8 mouse cellular contexts compared by ENCODE assay signal in the genomic region with DNA sequence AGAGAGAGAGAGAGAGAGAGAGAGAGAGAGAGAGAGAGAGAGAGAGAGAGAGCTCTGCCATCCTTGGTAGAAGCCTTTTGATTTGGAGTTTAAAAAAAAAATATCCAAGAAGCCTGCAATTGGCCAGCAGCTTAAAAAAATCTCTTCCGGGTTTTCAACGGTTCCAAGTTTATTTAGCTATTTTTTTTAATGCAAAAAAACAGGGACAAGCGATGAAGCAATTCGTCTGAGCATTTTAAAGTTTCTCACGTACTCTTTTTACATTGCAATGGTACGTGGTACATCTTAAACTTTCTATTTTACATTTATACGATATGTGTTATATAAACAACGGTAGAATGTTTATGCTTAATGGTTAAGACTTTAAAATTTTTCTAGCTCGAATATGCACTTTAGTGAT. TPM values are rescaled to one million over a fixed set of nuclear protein-coding genes. Genes with fewer than 3 reads are reported as not detected.
DNase-seq lines count a peak whose midpoint lies in the region; ATAC-seq and TF ChIP-seq lines count a peak whose summit lies in the region.

A gene (plus strand): TSS at position 94 of the 400 bp plus-strand sequence.

- ATAC-seq in CD4-positive, CD25-positive, alpha-beta regulatory T cell, adult 4 months = peak; percentile 7
- ATAC-seq in limb, embryonic 14.5 days (ENCODE audit: low FRiP score, low read depth) = no peak
- ATAC-seq in stomach, embryonic 14.5 days (ENCODE audit: insufficient number of reproducible peaks, insufficient read depth, low FRiP score, low read depth) = no peak

- H3K9ac ChIP-seq in limb, embryonic 14.5 days (ENCODE audit: low read depth, low read length, severe bottlenecking) = peak within 1 kb of the TSS; percentile 38
- peak within 1 kb of the TSS; percentile 22; the same call in 1 of the 2 replicates for H3K9ac ChIP-seq in stomach, embryonic 14.5 days (replicated peaks; ENCODE audit: low read depth, low read length)

- H3K27ac ChIP-seq in forebrain, embryonic 10.5 days = peak within 1 kb of the TSS; percentile 91
- H3K27ac ChIP-seq in limb, embryonic 14.5 days (replicated peaks; ENCODE audit: low read depth, low read length) = peak within 1 kb of the TSS; percentile 94
- peak within 1 kb of the TSS; percentile 96 for H3K27ac ChIP-seq in stomach, embryonic 14.5 days (ENCODE audit: low read length)

- peaks cover 59% of the 10 kb centered on the region for H3K27me3 ChIP-seq in forebrain, embryonic 10.5 days (ENCODE audit: poor library complexity, severe bottlenecking)
- no peaks in the 10 kb centered on the region for H3K27me3 ChIP-seq in limb, embryonic 14.5 days (ENCODE audit: control insufficient read depth, insufficient read depth, low read length)
- H3K27me3 ChIP-seq in stomach, embryonic 14.5 days (ENCODE audit: control insufficient read depth, insufficient read depth, low read length) = no peaks in the 10 kb centered on the region

- peak within 1 kb of the TSS; percentile 63 for H3K4me2 ChIP-seq in limb, embryonic 14.5 days (replicated peaks; ENCODE audit: low read depth, low read length, severe bottlenecking)
- peak within 1 kb of the TSS; percentile 48 for H3K4me2 ChIP-seq in stomach, embryonic 14.5 days (replicated peaks; ENCODE audit: low read depth, low read length)

- TF ChIP-seq POLR2A in limb, embryonic 14.5 days (IDR thresholded peaks at IDR 0.05; ENCODE audit: borderline replicate concordance, extremely low read depth, insufficient read depth, insufficient read length) = no peak

- H3K4me1 ChIP-seq in forebrain, embryonic 10.5 days = peaks cover 48% of the 10 kb centered on the region
- H3K4me1 ChIP-seq in limb, embryonic 14.5 days (ENCODE audit: control insufficient read depth, insufficient read depth, low read length) = peaks cover 24% of the 10 kb centered on the region
- H3K4me1 ChIP-seq in stomach, embryonic 14.5 days (ENCODE audit: control insufficient read depth, insufficient read depth, low read length) = peaks cover 12% of the 10 kb centered on the region; the same call in 1 of the 2 replicates

- WGBS in forebrain, embryonic 10.5 days = under 1% methylated on average over 9 of the region's 9 CpGs
- under 1% methylated on average over 9 of the region's 9 CpGs for WGBS in limb, embryonic 14.5 days
- 0% methylated on average over 9 of the region's 9 CpGs for WGBS in stomach, embryonic 14.5 days

- no peaks in the 10 kb centered on the region for H3K9me3 ChIP-seq in forebrain, embryonic 10.5 days
- H3K9me3 ChIP-seq in limb, embryonic 14.5 days (ENCODE audit: control insufficient read depth, low read length) = no peaks in the 10 kb centered on the region
- H3K9me3 ChIP-seq in stomach, embryonic 14.5 days (ENCODE audit: control insufficient read depth, low read depth, low read length) = no peaks in the 10 kb centered on the region

- H3K4me3 ChIP-seq in forebrain, embryonic 10.5 days = peak within 1 kb of the TSS; percentile 61
- H3K4me3 ChIP-seq in limb, embryonic 14.5 days (replicated peaks; ENCODE audit: low read length) = peak within 1 kb of the TSS; percentile 44
- peak within 1 kb of the TSS; percentile 38 for H3K4me3 ChIP-seq in stomach, embryonic 14.5 days (ENCODE audit: low read depth, low read length)

- DNase-seq in heart, adult 18-20 months = peak in 1 of 2 experiments; percentile 37
- DNase-seq in heart, adult 11 months = no peak
- no peak for DNase-seq in forebrain, embryonic 10.5 days (ENCODE audit: extremely low spot score, low spot score)
- no peak for DNase-seq in heart, postnatal 4 days
- peak; percentile 77 for DNase-seq in limb, embryonic 14.5 days (ENCODE audit: low spot score)
- no peak for DNase-seq in right cerebral cortex, postnatal 36 days (ENCODE audit: low spot score in 2 of 2)

- no peaks in the 10 kb centered on the region for H3K36me3 ChIP-seq in forebrain, embryonic 10.5 days (replicated peaks)
- no peaks in the 10 kb centered on the region for H3K36me3 ChIP-seq in limb, embryonic 14.5 days (ENCODE audit: control insufficient read depth, insufficient read depth, low read length)
- H3K36me3 ChIP-seq in stomach, embryonic 14.5 days (ENCODE audit: control insufficient read depth, insufficient read depth, low read length) = no peaks in the 10 kb centered on the region

RNA-seq across cellular contexts. Expression of the gene that starts here (rescaled TPM):
- total RNA-seq in heart, adult 18-20 months (2021) = 100 to 1,000 TPM; 115 to 127 TPM
- 10 to 100 TPM; 13.1 to 19.9 TPM for polyA plus RNA-seq in CD4-positive, CD25-positive, alpha-beta regulatory T cell, adult 4 months (2017; shearing (Covaris generic))
- polyA plus RNA-seq in forebrain, embryonic 10.5 days (2016; fragmentation: Nextera tagmentation; extraction: Ambion mirVana) = 10.9 and 17.6 TPM in 2 replicates
- 100 to 1,000 TPM; 206 to 217 TPM for total RNA-seq in heart, postnatal 4 days (2021)
- polyA plus RNA-seq in limb, embryonic 14.5 days (2012; rRNA removed) = 51.9 and 74.6 TPM in 2 replicates
- polyA plus RNA-seq in limb, embryonic 14.5 days (2014; fragmentation: Nextera tagmentation; extraction: Ambion mirVana) = 71.2 and 89.3 TPM in 2 replicates
- polyA plus RNA-seq in stomach, embryonic 14.5 days (2014; fragmentation: Nextera tagmentation; extraction: Ambion mirVana) = 73.9 and 78.4 TPM in 2 replicates
